Mouse (Mus musculus) neutrophil, adult 83 days (primary cell): ENCODE data around the gene Gm11007. TPM values are rescaled to one million over a fixed set of nuclear protein-coding genes. Genes with fewer than 3 reads are reported as not detected.

Experiments used
- total RNA-seq, 2 experiments: library from RNA; stranded (reverse); gene quantifications; one replicate each; pipeline ENCODE4 v1.2.4; 2023

The Gm11007 gene
- not detected for total RNA-seq

GRCm38 (mm10) chr2:175643678-175644077 is at the start of gene Gm11007:
Gene Gm11007 (plus strand): TSS chr2:175643978.

Other genes starting within 250 kb of the Gm11007 start
- 1 to 10 TPM in 1 of 2 experiments, under 1 TPM in 1; 0.44 to 1.3 TPM for gene Gm4724, start 208.2 kb upstream of the Gm11007 start, total RNA-seq
- gene Zfp965, start 174.0 kb upstream of the Gm11007 start, total RNA-seq, result 1 to 10 TPM; 1.6 to 3.4 TPM
- not detected for gene Zfp969, start 59.7 kb downstream of the Gm11007 start, total RNA-seq
- not detected for gene Gm2007, start 97.6 kb downstream of the Gm11007 start, total RNA-seq
- 1 to 10 TPM in 1 of 2 experiments, not detected in 1; 1.9 TPM for gene Gm14288, start 157.1 kb downstream of the Gm11007 start, total RNA-seq
- 1 to 10 TPM; 1.7 to 4.8 TPM for gene Gm6710, start 225.2 kb downstream of the Gm11007 start, total RNA-seq